Mouse (Mus musculus): ENCODE results near the gene Pwwp2a.

DNA sequence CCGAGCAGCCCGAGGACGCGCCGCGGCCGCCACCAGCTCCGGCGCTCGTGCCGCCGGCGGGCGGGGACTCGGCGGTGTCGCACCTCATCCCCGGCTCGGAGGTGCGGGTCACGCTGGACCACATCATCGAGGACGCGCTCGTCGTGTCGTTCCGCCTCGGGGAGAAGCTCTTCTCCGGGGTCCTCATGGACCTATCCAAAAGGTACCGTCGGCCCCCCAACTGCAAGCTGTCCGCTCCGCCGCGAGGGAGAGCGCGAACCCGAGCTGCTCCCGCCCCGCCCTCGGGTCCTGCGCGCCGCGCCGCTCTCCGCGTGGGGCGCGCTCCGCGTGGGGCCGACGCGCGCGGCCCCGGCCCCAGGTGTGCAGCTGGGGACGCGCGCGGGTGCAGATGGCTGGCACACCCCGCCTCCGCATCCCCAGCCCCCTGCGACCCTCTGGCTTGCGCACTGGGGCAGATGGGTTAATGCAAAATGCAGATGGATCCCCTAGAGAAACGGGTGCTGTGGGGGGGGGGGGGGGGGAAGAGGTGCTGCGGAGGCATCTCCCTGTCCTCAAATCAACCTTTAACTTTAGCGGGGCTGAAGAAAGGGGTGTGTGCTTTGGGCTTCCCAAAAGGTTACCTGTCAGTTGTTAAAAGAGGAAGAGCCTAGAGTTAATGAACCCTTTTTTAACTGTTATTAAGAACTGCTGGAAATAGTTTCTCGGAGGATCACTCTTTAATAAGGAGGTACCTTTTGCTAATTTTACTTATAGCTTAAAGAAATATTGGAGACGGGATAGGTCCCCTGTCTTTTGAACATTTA is 818 bp downstream of the Pwwp2a start:
- no peak for TF ChIP-seq CTCF (IDR thresholded peaks at IDR 0.05; ENCODE audit: low read depth)
- TF ChIP-seq EP300 (IDR thresholded peaks at IDR 0.05; ENCODE audit: low read depth) = no peak
